Mouse (Mus musculus) liver, embryonic 14.5 days (tissue): ENCODE measurements at regions not wholly inside any gene's neighbourhood (a gene's known extent, or its start where the extent isn't known, plus 50 kb on each side); places are given as distances from the start of the nearest gene placed in this dataset.

ENCODE experiments used
- CTCF ChIP-seq: IDR thresholded peaks from 2 replicates; pipeline ENCODE4 v1.5.1; 2016; ENCODE audit warnings: antibody characterized with exemption, low read depth, control low read depth
- EP300 ChIP-seq: IDR thresholded peaks from 2 replicates; pipeline ENCODE4 v1.6.1; 2016; ENCODE audit warnings: antibody characterized with exemption, low read depth

- TF ChIP-seq CTCF (no peak), EP300 (no peak)
Measured at GRCm38 (mm10) chr16:76218310-76219170, 155.1 kb downstream of the Nrip1 start.
